Mouse (Mus musculus) kidney, adult 11 months (tissue): ENCODE measurements at regions not wholly inside any gene's neighbourhood (a gene's known extent, or its start where the extent isn't known, plus 50 kb on each side); places are given as distances from the start of the nearest gene placed in this dataset.
A peak's percentile ranks its signal among the peaks of the same experiment; 100 is the strongest.

Experiments used
- DNase-seq: peaks from one replicate; pipeline ENCODE4 v3.0.0; 2022

GRCm38 (mm10) chr6:135433753-135434152 is 71.4 kb downstream of the Emp1 start:
- no peak for DNase-seq

GRCm38 (mm10) chr6:135436315-135436714 is 74.0 kb downstream of the Emp1 start:
- DNase-seq = no peak

GRCm38 (mm10) chr6:135438271-135438670 is 75.9 kb downstream of the Emp1 start:
- DNase-seq = no peak

GRCm38 (mm10) chr6:135441126-135441871 is 79.0 kb downstream of the Emp1 start:
- DNase-seq = no peak

- DNase-seq = peak; percentile 63
These were observed 82.3 kb downstream of the Emp1 start for GRCm38 (mm10) chr6:135444661-135445060.

- peak; percentile 6 for DNase-seq
These were observed 82.7 kb downstream of the Emp1 start for GRCm38 (mm10) chr6:135445070-135445469.

GRCm38 (mm10) chr6:135447801-135448200 is 85.5 kb downstream of the Emp1 start:
- no peak for DNase-seq

GRCm38 (mm10) chr6:135449228-135449627 is 86.9 kb downstream of the Emp1 start:
- DNase-seq = no peak

GRCm38 (mm10) chr6:135450573-135450972 is 88.2 kb downstream of the Emp1 start:
- no peak for DNase-seq

GRCm38 (mm10) chr6:135451165-135451797 is 88.9 kb downstream of the Emp1 start:
- no peak for DNase-seq

- no peak for DNase-seq
These were observed 90.7 kb downstream of the Emp1 start for GRCm38 (mm10) chr6:135453041-135453440.

GRCm38 (mm10) chr6:135472495-135472894 is 110.2 kb downstream of the Emp1 start:
- DNase-seq = no peak

- no peak for DNase-seq
These were observed 110.8 kb downstream of the Emp1 start for GRCm38 (mm10) chr6:135473146-135473545.

- no peak for DNase-seq
These were observed 126.5 kb downstream of the Emp1 start for GRCm38 (mm10) chr6:135488795-135489194.

GRCm38 (mm10) chr6:135493983-135494382 is 131.6 kb downstream of the Emp1 start:
- no peak for DNase-seq

GRCm38 (mm10) chr6:135495841-135496240 is 133.5 kb downstream of the Emp1 start:
- no peak for DNase-seq

GRCm38 (mm10) chr6:135498592-135498991 is 136.2 kb downstream of the Emp1 start:
- no peak for DNase-seq

GRCm38 (mm10) chr6:135500381-135500780 is 138.0 kb downstream of the Emp1 start:
- no peak for DNase-seq

GRCm38 (mm10) chr6:135501791-135502190 is 139.4 kb downstream of the Emp1 start:
- DNase-seq = no peak

GRCm38 (mm10) chr6:135502405-135502804 is 140.1 kb downstream of the Emp1 start:
- no peak for DNase-seq

- DNase-seq = no peak
These were observed 156.5 kb downstream of the Emp1 start for GRCm38 (mm10) chr6:135518710-135519437.

GRCm38 (mm10) chr6:135519438-135519803 is 157.1 kb downstream of the Emp1 start:
- no peak for DNase-seq

GRCm38 (mm10) chr6:135520868-135521267 is 158.5 kb downstream of the Emp1 start:
- no peak for DNase-seq

- DNase-seq = no peak
These were observed 162.5 kb downstream of the Emp1 start for GRCm38 (mm10) chr6:135524886-135525285.
